In the genomic region with DNA sequence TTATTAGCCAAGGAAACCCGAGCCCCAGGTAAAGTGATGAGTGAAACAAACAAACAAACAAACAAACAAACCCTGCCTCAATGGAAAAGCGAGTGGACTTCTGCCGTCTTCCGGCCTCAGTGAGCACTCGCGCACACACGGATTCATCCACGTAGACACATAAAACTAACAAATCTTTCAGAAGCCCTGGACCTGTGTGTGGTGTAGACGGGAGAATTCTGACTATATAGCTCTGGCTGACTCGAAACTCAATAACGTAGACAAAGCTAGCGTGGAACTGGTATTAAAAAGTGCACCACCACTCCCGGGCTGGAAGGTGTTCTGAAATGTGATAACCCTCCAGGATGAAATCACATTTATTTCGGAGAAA, we compare ENCODE assay signal across 8 mouse cellular contexts. TPM values are rescaled to one million over a fixed set of nuclear protein-coding genes. Genes with fewer than 3 reads are reported as not detected.
DNase-seq lines count a peak whose midpoint lies in the region; ATAC-seq and TF ChIP-seq lines count a peak whose summit lies in the region.

No protein-coding gene starts in this region.

- peaks cover 20% of the 10 kb centered on the region for H3K4me1 ChIP-seq in heart, embryonic 13.5 days
- no peaks in the 10 kb centered on the region for H3K4me1 ChIP-seq in ES-Bruce4 (ENCODE audit: control insufficient read depth, insufficient read depth, low read length)
- no peaks in the 10 kb centered on the region for H3K4me1 ChIP-seq in embryonic fibroblast, embryonic 13.5 days (ENCODE audit: control insufficient read depth, insufficient read depth, low read length)
- H3K4me1 ChIP-seq in limb, embryonic 11.5 days (ENCODE audit: control insufficient read depth, insufficient read depth, low read length) = peaks cover 11% of the 10 kb centered on the region
- H3K4me1 ChIP-seq in neural tube, embryonic 12.5 days = peaks cover 15% of the 10 kb centered on the region

- TF ChIP-seq EP300 in ES-Bruce4 (IDR thresholded peaks at IDR 0.05; ENCODE audit: insufficient read depth, low read depth, low read length) = no peak

- H3K36me3 ChIP-seq in heart, embryonic 13.5 days = no peaks in the 10 kb centered on the region
- H3K36me3 ChIP-seq in ES-Bruce4 (ENCODE audit: control insufficient read depth, insufficient read depth, low read length, poor library complexity, severe bottlenecking) = no peaks in the 10 kb centered on the region
- no peaks in the 10 kb centered on the region for H3K36me3 ChIP-seq in limb, embryonic 11.5 days (ENCODE audit: control insufficient read depth, insufficient read depth, low read length)
- no peaks in the 10 kb centered on the region for H3K36me3 ChIP-seq in neural tube, embryonic 12.5 days

- peak overlapping the region; percentile 91 for H3K27ac ChIP-seq in heart, embryonic 13.5 days (replicated peaks)
- H3K27ac ChIP-seq in ES-Bruce4 (ENCODE audit: insufficient read depth, low read length) = peak overlapping the region; percentile 22
- peak overlapping the region; percentile 36 for H3K27ac ChIP-seq in embryonic fibroblast, embryonic 13.5 days (ENCODE audit: insufficient read depth, low read length)
- no peak overlapping the region for H3K27ac ChIP-seq in limb, embryonic 11.5 days (replicated peaks; ENCODE audit: low read depth, low read length)
- no peak overlapping the region for H3K27ac ChIP-seq in neural tube, embryonic 12.5 days

- WGBS in heart, embryonic 13.5 days = under 1% methylated on average over 14 of the region's 14 CpGs
- 0% methylated on average over 14 of the region's 14 CpGs for WGBS in limb, embryonic 11.5 days
- under 1% methylated on average over 14 of the region's 14 CpGs for WGBS in neural tube, embryonic 12.5 days

- H3K4me3 ChIP-seq in heart, embryonic 13.5 days = peak overlapping the region; percentile 94
- peak overlapping the region; percentile 92 for H3K4me3 ChIP-seq in ES-Bruce4 (ENCODE audit: low read depth, low read length)
- peak overlapping the region; percentile 72 for H3K4me3 ChIP-seq in embryonic fibroblast, embryonic 13.5 days (ENCODE audit: insufficient read depth, low read length)
- H3K4me3 ChIP-seq in limb, embryonic 11.5 days (ENCODE audit: low read depth, low read length) = peak overlapping the region; percentile 82
- H3K4me3 ChIP-seq in neural tube, embryonic 12.5 days = peak overlapping the region; percentile 77

- no peak for TF ChIP-seq POLR2A in ES-Bruce4 (IDR thresholded peaks at IDR 0.05; ENCODE audit: insufficient read depth, low read length)
- TF ChIP-seq POLR2A in embryonic fibroblast, embryonic 13.5 days (IDR thresholded peaks at IDR 0.05; ENCODE audit: low read depth, low read length) = no peak

- peak overlapping the region; percentile 81 for H3K4me2 ChIP-seq in heart, embryonic 13.5 days
- H3K4me2 ChIP-seq in limb, embryonic 11.5 days (ENCODE audit: low read depth, severe bottlenecking) = peak overlapping the region; percentile 75
- peak overlapping the region; percentile 82 for H3K4me2 ChIP-seq in neural tube, embryonic 12.5 days (replicated peaks)

- H3K27me3 ChIP-seq in heart, embryonic 13.5 days (replicated peaks) = no peaks in the 10 kb centered on the region
- no peaks in the 10 kb centered on the region for H3K27me3 ChIP-seq in ES-Bruce4 (ENCODE audit: control insufficient read depth, insufficient read depth, low read length, poor library complexity, severe bottlenecking)
- H3K27me3 ChIP-seq in limb, embryonic 11.5 days (ENCODE audit: control insufficient read depth, insufficient read depth, low read length) = no peaks in the 10 kb centered on the region
- no peaks in the 10 kb centered on the region for H3K27me3 ChIP-seq in neural tube, embryonic 12.5 days (replicated peaks)

- no peak for TF ChIP-seq CTCF in ES-Bruce4 (IDR thresholded peaks at IDR 0.05; ENCODE audit: low read depth, low read length)
- TF ChIP-seq CTCF in embryonic fibroblast, embryonic 13.5 days (IDR thresholded peaks at IDR 0.05; ENCODE audit: borderline replicate concordance, insufficient read depth, low read length) = no peak

- H3K9ac ChIP-seq in heart, embryonic 13.5 days = peak overlapping the region; percentile 89
- peak overlapping the region; percentile 9 for H3K9ac ChIP-seq in ES-Bruce4 (ENCODE audit: low read depth, poor library complexity, severe bottlenecking)
- peak overlapping the region; percentile 70 for H3K9ac ChIP-seq in limb, embryonic 11.5 days (ENCODE audit: low read length)
- H3K9ac ChIP-seq in neural tube, embryonic 12.5 days = peak overlapping the region; percentile 57

- intact Hi-C loops in left cerebral cortex, postnatal 25 days (cut with DNase I) = no loop called here

- ATAC-seq in heart, embryonic 13.5 days (ENCODE audit: extremely low read depth, insufficient number of reproducible peaks, low FRiP score, low TSS enrichment) = peak; percentile 47; the same call in 1 of the 2 replicates
- peak; percentile 64; the same call in 1 of the 2 replicates for ATAC-seq in limb, embryonic 11.5 days (ENCODE audit: insufficient number of reproducible peaks, low FRiP score, low TSS enrichment, low read depth)
- peak; percentile 54; the same call in 1 of the 2 replicates for ATAC-seq in neural tube, embryonic 12.5 days (ENCODE audit: low FRiP score, low read depth)

- no peak for DNase-seq in heart, postnatal 4 days
- DNase-seq in limb, embryonic 11.5 days (ENCODE audit: low spot score) = no peak
- no peak for DNase-seq in left cerebral cortex, postnatal 25 days (ENCODE audit: low spot score in 2 of 2)
- no peak for DNase-seq in Muller cell, postnatal 12 days (ENCODE audit: inconsistent ontology term)

- peaks cover 4% of the 10 kb centered on the region; the same call in 1 of the 2 replicates for H3K9me3 ChIP-seq in heart, embryonic 13.5 days
- no peaks in the 10 kb centered on the region; the same call in 1 of the 2 replicates for H3K9me3 ChIP-seq in ES-Bruce4 (replicated peaks; ENCODE audit: control insufficient read depth, insufficient read depth, low read length, poor library complexity, severe bottlenecking)
- H3K9me3 ChIP-seq in limb, embryonic 11.5 days (ENCODE audit: control insufficient read depth, low read length) = no peaks in the 10 kb centered on the region
- H3K9me3 ChIP-seq in neural tube, embryonic 12.5 days = no peaks in the 10 kb centered on the region

RNA-seq across cellular contexts. Expression of a gene that starts 0.4 kb away (rescaled TPM):
- polyA plus RNA-seq in heart, embryonic 13.5 days (2015; fragmentation: Nextera tagmentation; extraction: Ambion mirVana) = 5.9 and 6.2 TPM in 2 replicates
- 1 to 10 TPM; 4.9 to 5.0 TPM for total RNA-seq in heart, postnatal 4 days (2021)
- 12.9 and 14.5 TPM in 2 replicates for polyA plus RNA-seq in ES-Bruce4 (2011; ENCODE audit: insufficient read depth, insufficient read length, low read depth, missing spikeins)
- 4.8 and 6.5 TPM in 2 replicates for polyA plus RNA-seq in embryonic fibroblast, embryonic 13.5 days (2011; ENCODE audit: insufficient read length, low read depth, missing spikeins)
- polyA plus RNA-seq in limb, embryonic 11.5 days (2014; fragmentation: Nextera tagmentation; extraction: Ambion mirVana) = 14.0 and 14.5 TPM in 2 replicates
- 8.7 and 10.3 TPM in 2 replicates for polyA plus RNA-seq in neural tube, embryonic 12.5 days (2016; fragmentation: Nextera tagmentation; extraction: Ambion mirVana)
- 1 to 10 TPM; 4.9 to 6.3 TPM for total RNA-seq in left cerebral cortex, postnatal 25 days (2021)

RNA-seq across cellular contexts. Expression of a gene that starts 18.0 kb away (rescaled TPM):
- polyA plus RNA-seq in heart, embryonic 13.5 days (2015; fragmentation: Nextera tagmentation; extraction: Ambion mirVana) = 6.9 and 9.1 TPM in 2 replicates
- 10 to 100 TPM; 10.9 to 12.4 TPM for total RNA-seq in heart, postnatal 4 days (2021)
- 12.7 and 18.8 TPM in 2 replicates for polyA plus RNA-seq in ES-Bruce4 (2011; ENCODE audit: insufficient read depth, insufficient read length, low read depth, missing spikeins)
- polyA plus RNA-seq in embryonic fibroblast, embryonic 13.5 days (2011; ENCODE audit: insufficient read length, low read depth, missing spikeins) = 10.0 and 14.2 TPM in 2 replicates
- 2.7 and 4.1 TPM in 2 replicates for polyA plus RNA-seq in limb, embryonic 11.5 days (2014; fragmentation: Nextera tagmentation; extraction: Ambion mirVana)
- 4.7 and 5.6 TPM in 2 replicates for polyA plus RNA-seq in neural tube, embryonic 12.5 days (2016; fragmentation: Nextera tagmentation; extraction: Ambion mirVana)
- 10 to 100 TPM; 14.8 to 20.8 TPM for total RNA-seq in left cerebral cortex, postnatal 25 days (2021)

RNA-seq across cellular contexts. Expression of a gene that starts 27.7 kb away (rescaled TPM):
- polyA plus RNA-seq in heart, embryonic 13.5 days (2015; fragmentation: Nextera tagmentation; extraction: Ambion mirVana) = 7.0 and 7.7 TPM in 2 replicates
- 1 to 10 TPM; 7.2 to 7.8 TPM for total RNA-seq in heart, postnatal 4 days (2021)
- polyA plus RNA-seq in ES-Bruce4 (2011; ENCODE audit: insufficient read depth, insufficient read length, low read depth, missing spikeins) = 9.9 and 13.5 TPM in 2 replicates
- polyA plus RNA-seq in embryonic fibroblast, embryonic 13.5 days (2011; ENCODE audit: insufficient read length, low read depth, missing spikeins) = 10.3 and 11.3 TPM in 2 replicates
- 15.5 TPM in 2 replicates for polyA plus RNA-seq in limb, embryonic 11.5 days (2014; fragmentation: Nextera tagmentation; extraction: Ambion mirVana)
- 16.9 and 19.4 TPM in 2 replicates for polyA plus RNA-seq in neural tube, embryonic 12.5 days (2016; fragmentation: Nextera tagmentation; extraction: Ambion mirVana)
- total RNA-seq in left cerebral cortex, postnatal 25 days (2021) = 10 to 100 TPM; 16.1 to 18.0 TPM

RNA-seq across cellular contexts. Expression of a gene that starts 48.1 kb away (rescaled TPM):
- not detected in 2 replicates for polyA plus RNA-seq in heart, embryonic 13.5 days (2015; fragmentation: Nextera tagmentation; extraction: Ambion mirVana)
- total RNA-seq in heart, postnatal 4 days (2021) = not detected
- polyA plus RNA-seq in ES-Bruce4 (2011; ENCODE audit: insufficient read depth, insufficient read length, low read depth, missing spikeins) = not detected in 2 replicates
- polyA plus RNA-seq in embryonic fibroblast, embryonic 13.5 days (2011; ENCODE audit: insufficient read length, low read depth, missing spikeins) = not detected in 2 replicates
- polyA plus RNA-seq in limb, embryonic 11.5 days (2014; fragmentation: Nextera tagmentation; extraction: Ambion mirVana) = 0.09 TPM in 1 of 2 replicates, not detected in the other
- not detected in 2 replicates for polyA plus RNA-seq in neural tube, embryonic 12.5 days (2016; fragmentation: Nextera tagmentation; extraction: Ambion mirVana)
- total RNA-seq in left cerebral cortex, postnatal 25 days (2021) = 1 to 10 TPM; 6.0 to 6.6 TPM

Comparison
In these comparisons a context has a peak if more than half of its experiments do, and no peak if none do; other contexts are left out.
1. H3K27ac ChIP-seq: peak in heart, embryonic 13.5 days (single experiment), ES-Bruce4 (single experiment) and embryonic fibroblast, embryonic 13.5 days (single experiment); none in limb, embryonic 11.5 days (single experiment) and neural tube, embryonic 12.5 days (single experiment).
2. H3K9ac ChIP-seq: peak in every context shown above with its lines; median percentile 89 in heart, embryonic 13.5 days; 70 in limb, embryonic 11.5 days; 57 in neural tube, embryonic 12.5 days; 9 in ES-Bruce4.
3. Peak in every context shown above with its lines, with median percentiles within 50 percentile points of each other: ATAC-seq, H3K4me2 ChIP-seq and H3K4me3 ChIP-seq.